Mouse (Mus musculus) B cell, adult 62 days (primary cell): ENCODE measurements around the gene Ier5l. TPM values are rescaled to one million over a fixed set of nuclear protein-coding genes. Genes with fewer than 3 reads are reported as not detected.

Experiments used
- total RNA-seq: library from RNA; stranded (reverse); gene quantifications from 4 replicates; pipeline ENCODE4 v1.2.4, GENCODE M21; 2023

Gene Ier5l
- total RNA-seq: 3.1 to 4.2 TPM (median 3.7 TPM) in 4 replicates

DNA sequence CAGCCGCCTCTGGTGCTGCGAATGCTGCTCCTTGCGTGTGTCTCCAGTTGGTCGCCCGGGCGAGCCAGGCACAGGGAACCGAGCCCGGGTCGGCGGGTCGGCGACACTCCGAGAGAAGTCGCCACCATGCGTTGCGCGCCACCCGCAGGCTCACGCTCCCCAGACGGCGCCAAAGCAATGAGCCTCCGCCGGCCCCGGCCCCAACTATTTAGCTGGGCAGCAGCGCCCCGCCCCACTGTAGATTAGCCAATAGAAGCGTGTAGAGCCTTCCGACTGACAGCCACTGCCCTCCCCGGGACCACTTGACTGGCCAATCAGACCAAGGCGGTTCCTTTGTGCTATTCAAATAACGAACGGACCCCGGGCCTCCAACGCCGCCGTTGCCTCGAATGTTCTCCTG, at the start of gene Ier5l:
TSS of gene Ier5l (minus strand) at position 181 of the 400 bp plus-strand sequence.

Other genes with a start within 250 kb of the Ier5l start
- gene Lrrc8a, start 236.5 kb downstream of the Ier5l start, total RNA-seq: 26.3 to 31.2 TPM (median 29.3 TPM) in 4 replicates
- gene Gm28035, start 233.7 kb downstream of the Ier5l start, total RNA-seq: 2.3 to 4.4 TPM (median 4.1 TPM) in 4 replicates
- gene Phyhd1, start 208.0 kb downstream of the Ier5l start, total RNA-seq: 6.1 to 8.7 TPM (median 7.0 TPM) in 4 replicates
- 5.4 TPM in 1 of 4 replicates, not detected in the others for gene Gm28038, start 193.2 kb downstream of the Ier5l start, total RNA-seq
- gene Dolk, start 187.9 kb downstream of the Ier5l start, total RNA-seq: 8.9 to 11.2 TPM (median 10.7 TPM) in 4 replicates
- gene Nup188, start 187.8 kb downstream of the Ier5l start, total RNA-seq: 42.9 to 59.6 TPM (median 52.2 TPM) in 4 replicates
- 54.4 to 80.8 TPM (median 65.5 TPM) in 4 replicates for gene Sh3glb2, start 114.9 kb downstream of the Ier5l start, total RNA-seq
- gene Miga2, start 110.0 kb downstream of the Ier5l start, total RNA-seq: 17.2 to 23.8 TPM (median 18.8 TPM) in 4 replicates
- gene Dolpp1, start 82.0 kb downstream of the Ier5l start, total RNA-seq: 20.2 to 24.7 TPM (median 22.6 TPM) in 4 replicates
- 22.6 to 29.0 TPM (median 24.8 TPM) in 4 replicates for gene Crat, start 58.4 kb downstream of the Ier5l start, total RNA-seq
- gene Ptpa, start 58.2 kb downstream of the Ier5l start, total RNA-seq: 125 to 142 TPM (median 136 TPM) in 4 replicates
- gene Cstad, start 120.8 kb upstream of the Ier5l start, total RNA-seq: 7.1 to 10.8 TPM (median 8.6 TPM) in 4 replicates